Mouse (Mus musculus): ENCODE results near the gene Neurl1a. TPM values are rescaled to one million over a fixed set of nuclear protein-coding genes. Genes with fewer than 3 reads are reported as not detected.
A peak's percentile ranks its signal among the peaks of the same experiment; 100 is the strongest.

Neurl1a gene
- polyA plus RNA-seq, 1 experiment from 2014 or later: 2.6 TPM

GRCm38 (mm10) chr19:47231389-47231788, 52.8 kb downstream of the Neurl1a start:
- Histone ChIP-seq H3K27ac (no peak overlapping the region), H3K27me3 (replicated peaks) (0 out of 2 replicates have a peak, but pooled peaks cover 10% of the 10 kb centered on the region), H3K4me1 (peaks cover 5% of the 10 kb centered on the region; the same call in 1 of the 2 replicates), H3K9me3 (replicated peaks) (no peaks in the 10 kb centered on the region), H3K9ac (no peak overlapping the region), H3K36me3 (no peaks in the 10 kb centered on the region), H3K4me3 (no peak overlapping the region), H3K4me2 (no peak overlapping the region)
- no peak for ATAC-seq
- 70% methylated on average over 6 of the region's 6 CpGs for WGBS (ENCODE audit: insufficient replicate concordance)

- Histone ChIP-seq H3K9ac (no peak overlapping the region), H3K27ac (no peak overlapping the region), H3K9me3 (replicated peaks) (no peaks in the 10 kb centered on the region), H3K4me1 (peaks cover 5% of the 10 kb centered on the region; the same call in 1 of the 2 replicates), H3K27me3 (replicated peaks) (0 out of 2 replicates have a peak, but pooled peaks cover 10% of the 10 kb centered on the region), H3K4me2 (no peak overlapping the region), H3K4me3 (no peak overlapping the region), H3K36me3 (no peaks in the 10 kb centered on the region)
- 64% methylated on average over 5 of the region's 5 CpGs for WGBS (ENCODE audit: insufficient replicate concordance)
- ATAC-seq: no peak
Observed at GRCm38 (mm10) chr19:47232077-47232865, 53.7 kb downstream of the Neurl1a start.

GRCm38 (mm10) chr19:47233087-47233486, 54.5 kb downstream of the Neurl1a start:
- no peak overlapping the region for H3K9ac ChIP-seq
- no peak overlapping the region for H3K4me2 ChIP-seq
- H3K4me1 ChIP-seq: peaks cover 5% of the 10 kb centered on the region; the same call in 1 of the 2 replicates
- 67% methylated on average over 3 of the region's 3 CpGs for WGBS (ENCODE audit: insufficient replicate concordance)
- H3K27me3 ChIP-seq (replicated peaks): 0 out of 2 replicates have a peak, but pooled peaks cover 14% of the 10 kb centered on the region
- no peak overlapping the region for H3K4me3 ChIP-seq
- no peaks in the 10 kb centered on the region for H3K9me3 ChIP-seq (replicated peaks)
- ATAC-seq: no peak
- no peak overlapping the region for H3K27ac ChIP-seq
- H3K36me3 ChIP-seq: no peaks in the 10 kb centered on the region

DNA sequence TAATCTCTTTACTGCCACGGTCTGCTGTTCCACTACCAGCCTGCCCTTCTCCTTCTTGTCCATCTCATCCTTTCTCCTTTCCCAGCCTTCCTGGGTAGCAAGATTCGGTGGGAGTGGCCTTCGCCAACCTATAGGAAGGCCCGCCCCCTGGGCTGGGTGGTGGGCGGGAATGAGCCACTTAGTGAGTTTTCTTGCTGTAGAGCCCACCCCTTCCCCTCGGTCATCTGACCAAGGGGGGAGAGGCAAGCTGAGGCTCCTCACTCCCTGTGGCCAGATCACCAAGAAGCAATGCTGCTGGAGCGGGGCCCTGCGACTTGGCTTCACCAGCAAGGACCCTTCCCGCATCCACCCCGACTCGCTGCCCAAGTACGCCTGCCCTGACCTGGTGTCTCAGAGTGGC, 61.5 kb downstream of the Neurl1a start:
- no peaks in the 10 kb centered on the region for H3K36me3 ChIP-seq
- H3K4me1 ChIP-seq: 0 out of 2 replicates have a peak, but pooled peaks cover 14% of the 10 kb centered on the region
- peak overlapping the region; percentile 26 for H3K4me3 ChIP-seq
- H3K27ac ChIP-seq: no peak overlapping the region
- peak; percentile 45; the same call in 1 of the 2 replicates for ATAC-seq
- no peak overlapping the region for H3K9ac ChIP-seq
- H3K9me3 ChIP-seq (replicated peaks): no peaks in the 10 kb centered on the region
- 30% methylated on average over 12 of the region's 12 CpGs for WGBS (ENCODE audit: insufficient replicate concordance)
- peaks cover 24% of the 10 kb centered on the region; the same call in 1 of the 2 replicates for H3K27me3 ChIP-seq (replicated peaks)
- peak overlapping the region; percentile 51 for H3K4me2 ChIP-seq

GRCm38 (mm10) chr19:47240957-47241356, 62.3 kb downstream of the Neurl1a start:
- Histone ChIP-seq H3K9ac (no peak overlapping the region), H3K4me1 (0 out of 2 replicates have a peak, but pooled peaks cover 14% of the 10 kb centered on the region), H3K9me3 (replicated peaks) (no peaks in the 10 kb centered on the region), H3K36me3 (no peaks in the 10 kb centered on the region), H3K4me3 (peak overlapping the region; percentile 26; the same call in 1 of the 2 replicates), H3K4me2 (peak overlapping the region; percentile 51), H3K27me3 (replicated peaks) (peaks cover 24% of the 10 kb centered on the region; the same call in 1 of the 2 replicates), H3K27ac (no peak overlapping the region)
- ATAC-seq: no peak
- WGBS (ENCODE audit: insufficient replicate concordance): 31% methylated on average over 7 of the region's 7 CpGs

DNA sequence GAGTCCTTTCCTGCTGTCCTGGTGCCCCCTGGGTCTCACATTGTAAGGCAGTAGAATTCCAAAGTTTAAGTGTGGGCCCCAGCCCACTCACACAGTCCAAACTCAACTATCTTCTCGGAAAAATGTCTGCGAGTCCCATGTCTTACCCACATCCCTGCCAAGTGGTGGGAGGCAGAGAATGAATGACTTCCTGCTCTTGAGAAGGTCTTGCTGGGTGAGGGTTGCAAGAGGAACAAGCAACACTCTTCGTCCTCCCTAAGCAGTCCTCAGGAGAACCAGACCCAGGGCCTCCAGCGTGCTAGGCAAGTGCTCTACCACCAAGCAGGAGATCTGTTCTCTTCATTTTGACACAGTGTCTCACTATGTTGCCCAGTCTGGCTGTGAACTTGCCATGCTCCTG, 63.6 kb downstream of the Neurl1a start:
- WGBS (ENCODE audit: insufficient replicate concordance): 55% methylated on average over 4 of the region's 4 CpGs
- H3K4me1 ChIP-seq: 0 out of 2 replicates have a peak, but pooled peaks cover 14% of the 10 kb centered on the region
- H3K9me3 ChIP-seq (replicated peaks): no peaks in the 10 kb centered on the region
- peaks cover 24% of the 10 kb centered on the region; the same call in 1 of the 2 replicates for H3K27me3 ChIP-seq (replicated peaks)
- no peak overlapping the region for H3K4me2 ChIP-seq
- ATAC-seq: no peak
- no peak overlapping the region for H3K9ac ChIP-seq
- no peaks in the 10 kb centered on the region for H3K36me3 ChIP-seq
- no peak overlapping the region for H3K4me3 ChIP-seq
- no peak overlapping the region for H3K27ac ChIP-seq

DNA sequence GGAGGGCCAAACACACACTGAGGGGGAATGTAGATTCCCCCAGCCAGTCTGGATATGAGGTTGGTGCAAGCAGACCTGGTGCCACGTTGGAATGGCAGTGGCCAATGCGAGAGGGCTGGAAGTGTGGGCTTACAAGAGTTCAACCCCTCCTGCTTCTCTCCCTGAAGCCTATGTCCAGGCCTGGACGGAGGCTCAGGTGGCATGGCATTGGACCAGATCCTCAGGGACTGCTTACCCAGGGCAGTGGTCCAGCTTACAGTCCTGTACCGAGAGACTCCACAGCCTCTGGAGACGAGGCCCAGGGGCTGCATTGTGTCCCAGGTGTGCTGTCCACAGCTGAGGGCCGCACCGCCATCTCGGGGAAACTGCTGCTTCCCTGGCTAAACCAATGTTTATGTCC, 66.9 kb downstream of the Neurl1a start:
- no peak for ATAC-seq
- Histone ChIP-seq H3K9me3 (replicated peaks) (no peaks in the 10 kb centered on the region), H3K4me3 (no peak overlapping the region), H3K4me2 (no peak overlapping the region), H3K9ac (no peak overlapping the region), H3K4me1 (0 out of 2 replicates have a peak, but pooled peaks cover 9% of the 10 kb centered on the region), H3K27me3 (replicated peaks) (peaks cover 7% of the 10 kb centered on the region; the same call in 1 of the 2 replicates), H3K27ac (no peak overlapping the region), H3K36me3 (no peaks in the 10 kb centered on the region)
- 59% methylated on average over 8 of the region's 8 CpGs for WGBS (ENCODE audit: insufficient replicate concordance)

DNA sequence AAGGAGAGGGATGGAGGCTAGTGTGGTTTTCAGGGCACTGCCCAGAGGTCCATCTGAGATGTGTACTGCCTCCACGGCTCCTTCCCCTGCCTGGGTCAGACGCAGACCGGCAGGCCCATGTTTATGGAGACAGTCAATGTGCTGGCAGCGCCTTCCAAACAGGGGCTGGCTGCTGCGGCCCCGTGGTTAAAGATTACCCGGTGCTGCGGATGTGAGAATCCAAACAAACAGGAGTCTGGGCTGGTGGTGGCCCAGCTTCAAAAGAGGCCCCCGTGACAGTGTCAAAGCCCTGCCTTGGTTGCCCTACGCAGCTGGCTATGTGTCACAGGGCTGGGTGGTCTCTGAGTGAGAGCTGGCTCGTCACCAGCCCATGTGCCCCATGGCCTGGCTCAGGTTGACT, 69.2 kb downstream of the Neurl1a start:
- Histone ChIP-seq H3K4me1 (no peaks in the 10 kb centered on the region), H3K4me3 (no peak overlapping the region), H3K27ac (no peak overlapping the region), H3K9ac (no peak overlapping the region), H3K27me3 (replicated peaks) (peaks cover 23% of the 10 kb centered on the region), H3K36me3 (no peaks in the 10 kb centered on the region), H3K4me2 (peak overlapping the region; percentile 3; the same call in 1 of the 2 replicates), H3K9me3 (replicated peaks) (no peaks in the 10 kb centered on the region)
- ATAC-seq: peak; percentile 40; the same call in 1 of the 2 replicates
- 60% methylated on average over 11 of the region's 11 CpGs for WGBS (ENCODE audit: insufficient replicate concordance)

DNA sequence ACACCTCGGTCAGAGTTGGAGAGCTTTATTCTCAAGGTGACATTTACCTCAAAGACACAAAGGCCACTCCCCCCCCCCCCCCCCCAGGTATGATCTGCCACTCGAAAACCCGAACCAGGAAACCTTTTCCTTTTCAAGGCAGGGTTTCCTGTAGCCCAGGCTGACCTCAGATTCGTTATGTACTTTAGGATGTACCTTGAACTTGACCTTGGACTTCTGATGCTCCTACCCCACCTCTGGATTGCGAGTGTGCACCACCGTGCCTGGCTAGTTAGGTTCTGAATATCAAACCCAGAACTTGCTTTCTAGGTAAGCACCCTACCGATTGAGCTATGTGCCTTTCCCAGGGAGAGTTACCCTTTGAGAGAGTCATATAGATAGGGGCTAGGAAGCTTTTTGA, 69.7 kb downstream of the Neurl1a start:
- Histone ChIP-seq H3K4me3 (no peak overlapping the region), H3K9ac (no peak overlapping the region), H3K4me1 (peaks cover 4% of the 10 kb centered on the region; the same call in 1 of the 2 replicates), H3K27ac (no peak overlapping the region), H3K9me3 (replicated peaks) (no peaks in the 10 kb centered on the region), H3K27me3 (replicated peaks) (peaks cover 28% of the 10 kb centered on the region), H3K4me2 (peak overlapping the region; percentile 3; the same call in 1 of the 2 replicates), H3K36me3 (no peaks in the 10 kb centered on the region)
- no peak for ATAC-seq
- 57% methylated on average over 7 of the region's 7 CpGs for WGBS (ENCODE audit: insufficient replicate concordance)

DNA sequence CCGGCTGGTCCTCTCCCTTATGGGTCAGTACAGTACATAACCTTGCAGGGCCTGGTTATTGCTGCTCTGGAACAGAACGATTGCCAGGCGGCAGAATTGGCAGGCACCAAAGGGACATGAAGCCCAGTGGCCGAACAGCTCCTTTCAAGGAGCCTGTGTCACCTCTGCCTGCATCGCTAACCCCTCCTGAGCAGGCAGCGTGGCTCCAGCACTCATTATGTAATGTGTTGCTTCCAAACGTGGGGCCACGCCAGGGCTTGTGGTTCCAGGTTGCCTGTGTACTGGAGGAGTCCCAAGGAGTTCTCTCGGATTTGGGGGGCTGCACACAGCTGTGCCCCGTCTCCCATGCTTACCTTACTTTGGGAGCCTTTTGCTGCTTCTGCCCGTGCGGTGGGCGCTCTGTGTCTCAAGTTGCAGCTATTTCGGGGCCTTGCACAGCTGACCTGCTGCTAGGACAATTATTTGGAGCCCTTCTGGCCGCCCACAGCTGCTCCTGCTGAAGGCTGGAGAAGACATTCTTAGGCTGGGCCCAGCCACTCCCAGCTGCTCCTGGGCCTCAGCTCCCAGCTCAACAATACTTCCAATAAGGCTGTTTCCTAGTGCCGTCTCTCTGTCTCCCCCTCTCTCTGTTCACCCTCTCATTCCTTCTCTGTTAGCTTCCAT, 70.4 kb downstream of the Neurl1a start:
- Histone ChIP-seq H3K9ac (no peak overlapping the region), H3K27me3 (replicated peaks) (peaks cover 35% of the 10 kb centered on the region), H3K4me1 (peaks cover 7% of the 10 kb centered on the region; the same call in 1 of the 2 replicates), H3K9me3 (replicated peaks) (no peaks in the 10 kb centered on the region), H3K4me2 (no peak overlapping the region), H3K36me3 (no peaks in the 10 kb centered on the region), H3K4me3 (no peak overlapping the region), H3K27ac (no peak overlapping the region)
- WGBS (ENCODE audit: insufficient replicate concordance): 70% methylated on average over 16 of the region's 16 CpGs
- no peak for ATAC-seq

GRCm38 (mm10) chr19:47250931-47251330, 72.3 kb downstream of the Neurl1a start:
- 57% methylated on average over 6 of the region's 6 CpGs for WGBS (ENCODE audit: insufficient replicate concordance)
- Histone ChIP-seq H3K36me3 (no peaks in the 10 kb centered on the region), H3K4me3 (no peak overlapping the region), H3K27ac (no peak overlapping the region), H3K9me3 (replicated peaks) (no peaks in the 10 kb centered on the region), H3K9ac (no peak overlapping the region), H3K27me3 (replicated peaks) (peaks cover 54% of the 10 kb centered on the region), H3K4me2 (no peak overlapping the region), H3K4me1 (peaks cover 7% of the 10 kb centered on the region; the same call in 1 of the 2 replicates)
- ATAC-seq: no peak
